Mouse (Mus musculus): ENCODE measurements at regions not wholly inside any gene's neighbourhood (a gene's known extent, or its start where the extent isn't known, plus 50 kb on each side); places are given as distances from the start of the nearest gene placed in this dataset.

- no peak overlapping the region for H3K27ac ChIP-seq (replicated peaks; ENCODE audit: low read depth, low read length)
- H3K4me1 ChIP-seq (ENCODE audit: control insufficient read depth, insufficient read depth, low read length): no peaks in the 10 kb centered on the region
- no peak overlapping the region for H3K9ac ChIP-seq (ENCODE audit: low read depth, low read length, severe bottlenecking)
- TF ChIP-seq POLR2A (IDR thresholded peaks at IDR 0.05; ENCODE audit: borderline replicate concordance, extremely low read depth, insufficient read depth, insufficient read length): no peak
- no peak overlapping the region for H3K4me2 ChIP-seq (replicated peaks; ENCODE audit: low read depth, low read length, severe bottlenecking)
- H3K4me3 ChIP-seq (replicated peaks; ENCODE audit: low read length): no peak overlapping the region
- no peaks in the 10 kb centered on the region for H3K27me3 ChIP-seq (ENCODE audit: control insufficient read depth, insufficient read depth, low read length)
- H3K9me3 ChIP-seq (ENCODE audit: control insufficient read depth, low read length): no peaks in the 10 kb centered on the region
- WGBS: 88% methylated on average over 9 of the region's 9 CpGs
- H3K36me3 ChIP-seq (ENCODE audit: control insufficient read depth, insufficient read depth, low read length): no peaks in the 10 kb centered on the region
- no peak for ATAC-seq (ENCODE audit: low FRiP score, low read depth)
- DNase-seq (ENCODE audit: low spot score): no peak
Observed at GRCm38 (mm10) chr3:117265790-117266189, 94.9 kb downstream of the Plppr4 start.

GRCm38 (mm10) chr3:117247833-117248232, 112.8 kb downstream of the Plppr4 start:
- Histone ChIP-seq H3K4me2 (replicated peaks; ENCODE audit: low read depth, low read length, severe bottlenecking) (no peak overlapping the region), H3K36me3 (ENCODE audit: control insufficient read depth, insufficient read depth, low read length) (no peaks in the 10 kb centered on the region), H3K4me3 (replicated peaks; ENCODE audit: low read length) (no peak overlapping the region), H3K4me1 (ENCODE audit: control insufficient read depth, insufficient read depth, low read length) (no peaks in the 10 kb centered on the region), H3K9me3 (ENCODE audit: control insufficient read depth, low read length) (no peaks in the 10 kb centered on the region), H3K27ac (replicated peaks; ENCODE audit: low read depth, low read length) (no peak overlapping the region), H3K27me3 (ENCODE audit: control insufficient read depth, insufficient read depth, low read length) (no peaks in the 10 kb centered on the region), H3K9ac (ENCODE audit: low read depth, low read length, severe bottlenecking) (no peak overlapping the region)
- ATAC-seq (ENCODE audit: low FRiP score, low read depth) (no peak), DNase-seq (ENCODE audit: low spot score) (no peak)
- no peak for TF ChIP-seq POLR2A (IDR thresholded peaks at IDR 0.05; ENCODE audit: borderline replicate concordance, extremely low read depth, insufficient read depth, insufficient read length)

- ATAC-seq (ENCODE audit: low FRiP score, low read depth): no peak
- H3K9me3 ChIP-seq (ENCODE audit: control insufficient read depth, low read length): no peaks in the 10 kb centered on the region
- no peak overlapping the region for H3K27ac ChIP-seq (replicated peaks; ENCODE audit: low read depth, low read length)
- H3K4me3 ChIP-seq (replicated peaks; ENCODE audit: low read length): no peak overlapping the region
- H3K36me3 ChIP-seq (ENCODE audit: control insufficient read depth, insufficient read depth, low read length): no peaks in the 10 kb centered on the region
- TF ChIP-seq POLR2A (IDR thresholded peaks at IDR 0.05; ENCODE audit: borderline replicate concordance, extremely low read depth, insufficient read depth, insufficient read length): no peak
- DNase-seq (ENCODE audit: low spot score): no peak
- no peaks in the 10 kb centered on the region for H3K4me1 ChIP-seq (ENCODE audit: control insufficient read depth, insufficient read depth, low read length)
- H3K9ac ChIP-seq (ENCODE audit: low read depth, low read length, severe bottlenecking): no peak overlapping the region
- WGBS: 85% methylated on average over 6 of the region's 6 CpGs
- no peak overlapping the region for H3K4me2 ChIP-seq (replicated peaks; ENCODE audit: low read depth, low read length, severe bottlenecking)
- H3K27me3 ChIP-seq (ENCODE audit: control insufficient read depth, insufficient read depth, low read length): no peaks in the 10 kb centered on the region
Observed at GRCm38 (mm10) chr3:117241810-117242209, 118.9 kb downstream of the Plppr4 start.

- ATAC-seq (ENCODE audit: low FRiP score, low read depth) (no peak), DNase-seq (ENCODE audit: low spot score) (no peak)
- WGBS: 89% methylated on average over 3 of the region's 3 CpGs
- no peaks in the 10 kb centered on the region for H3K36me3 ChIP-seq (ENCODE audit: control insufficient read depth, insufficient read depth, low read length)
- no peak overlapping the region for H3K4me3 ChIP-seq (replicated peaks; ENCODE audit: low read length)
- no peaks in the 10 kb centered on the region for H3K4me1 ChIP-seq (ENCODE audit: control insufficient read depth, insufficient read depth, low read length)
- no peak for TF ChIP-seq POLR2A (IDR thresholded peaks at IDR 0.05; ENCODE audit: borderline replicate concordance, extremely low read depth, insufficient read depth, insufficient read length)
- H3K9me3 ChIP-seq (ENCODE audit: control insufficient read depth, low read length): no peaks in the 10 kb centered on the region
- no peak overlapping the region for H3K4me2 ChIP-seq (replicated peaks; ENCODE audit: low read depth, low read length, severe bottlenecking)
- no peaks in the 10 kb centered on the region for H3K27me3 ChIP-seq (ENCODE audit: control insufficient read depth, insufficient read depth, low read length)
- no peak overlapping the region for H3K9ac ChIP-seq (ENCODE audit: low read depth, low read length, severe bottlenecking)
- H3K27ac ChIP-seq (replicated peaks; ENCODE audit: low read depth, low read length): no peak overlapping the region
Observed at GRCm38 (mm10) chr3:117226616-117227015, 134.1 kb downstream of the Plppr4 start.

- H3K27me3 ChIP-seq (ENCODE audit: control insufficient read depth, insufficient read depth, low read length): no peaks in the 10 kb centered on the region
- no peak for DNase-seq (ENCODE audit: low spot score)
- H3K36me3 ChIP-seq (ENCODE audit: control insufficient read depth, insufficient read depth, low read length): no peaks in the 10 kb centered on the region
- H3K4me2 ChIP-seq (replicated peaks; ENCODE audit: low read depth, low read length, severe bottlenecking): no peak overlapping the region
- no peak overlapping the region for H3K4me3 ChIP-seq (replicated peaks; ENCODE audit: low read length)
- H3K9ac ChIP-seq (ENCODE audit: low read depth, low read length, severe bottlenecking): no peak overlapping the region
- H3K4me1 ChIP-seq (ENCODE audit: control insufficient read depth, insufficient read depth, low read length): no peaks in the 10 kb centered on the region
- no peaks in the 10 kb centered on the region for H3K9me3 ChIP-seq (ENCODE audit: control insufficient read depth, low read length)
- no peak for TF ChIP-seq POLR2A (IDR thresholded peaks at IDR 0.05; ENCODE audit: borderline replicate concordance, extremely low read depth, insufficient read depth, insufficient read length)
- 71% methylated on average over 2 of the region's 2 CpGs for WGBS
- no peak overlapping the region for H3K27ac ChIP-seq (replicated peaks; ENCODE audit: low read depth, low read length)
- no peak for ATAC-seq (ENCODE audit: low FRiP score, low read depth)
Observed at GRCm38 (mm10) chr3:117225041-117225440, 135.6 kb downstream of the Plppr4 start.

- Histone ChIP-seq H3K4me2 (replicated peaks; ENCODE audit: low read depth, low read length, severe bottlenecking) (no peak overlapping the region), H3K4me3 (replicated peaks; ENCODE audit: low read length) (no peak overlapping the region), H3K9me3 (ENCODE audit: control insufficient read depth, low read length) (no peaks in the 10 kb centered on the region), H3K4me1 (ENCODE audit: control insufficient read depth, insufficient read depth, low read length) (no peaks in the 10 kb centered on the region), H3K27ac (replicated peaks; ENCODE audit: low read depth, low read length) (no peak overlapping the region), H3K36me3 (ENCODE audit: control insufficient read depth, insufficient read depth, low read length) (no peaks in the 10 kb centered on the region), H3K9ac (ENCODE audit: low read depth, low read length, severe bottlenecking) (no peak overlapping the region), H3K27me3 (ENCODE audit: control insufficient read depth, insufficient read depth, low read length) (no peaks in the 10 kb centered on the region)
- TF ChIP-seq POLR2A (IDR thresholded peaks at IDR 0.05; ENCODE audit: borderline replicate concordance, extremely low read depth, insufficient read depth, insufficient read length): no peak
- WGBS: 71% methylated on average over 1 of the region's 1 CpGs
- no peak for ATAC-seq (ENCODE audit: low FRiP score, low read depth)
- DNase-seq (ENCODE audit: low spot score): no peak
Observed at GRCm38 (mm10) chr3:117217952-117218351, 142.7 kb downstream of the Plppr4 start.
